ENCODE assay signal across 7 mouse cellular contexts in the genomic region with DNA sequence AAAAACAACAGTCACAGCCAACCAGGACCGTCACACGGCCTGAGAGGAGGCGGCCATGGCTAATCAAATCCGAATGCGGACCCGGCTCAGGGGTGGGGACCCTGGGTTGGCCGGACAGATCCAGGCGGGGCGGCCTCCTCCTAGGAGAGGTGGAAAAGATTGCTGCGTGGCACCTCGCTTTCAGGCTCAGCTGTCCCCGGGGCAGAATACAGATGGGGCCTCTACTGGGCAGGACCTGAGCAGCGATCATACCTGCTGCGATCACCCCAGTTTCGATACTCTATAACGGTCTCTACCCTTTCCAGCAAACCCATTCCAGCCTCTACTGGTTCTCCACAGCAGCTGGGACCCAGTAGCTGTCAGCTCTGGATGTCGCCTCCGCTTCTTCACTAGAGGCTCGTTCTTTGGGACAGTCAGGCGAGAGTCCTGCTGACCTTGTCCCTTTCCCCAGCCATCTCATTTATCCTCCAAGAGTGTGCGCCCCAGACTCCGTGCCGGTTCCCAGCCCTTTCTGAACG. TPM values are rescaled to one million over a fixed set of nuclear protein-coding genes. Genes with fewer than 3 reads are reported as not detected.
DNase-seq lines count a peak whose midpoint lies in the region; ATAC-seq and TF ChIP-seq lines count a peak whose summit lies in the region.

No protein-coding gene starts in this region.

- WGBS in intestine, embryonic 14.5 days, result 5% methylated on average over 24 of the region's 24 CpGs
- WGBS in lung, embryonic 14.5 days, result 2% methylated on average over 24 of the region's 24 CpGs
- 4% methylated on average over 24 of the region's 24 CpGs for WGBS in stomach, embryonic 14.5 days

- peaks cover 22% of the 10 kb centered on the region for H3K27me3 ChIP-seq in intestine, embryonic 14.5 days (replicated peaks; ENCODE audit: control insufficient read depth, insufficient read depth, low read length)
- peaks cover 13% of the 10 kb centered on the region; the same call in 1 of the 2 replicates for H3K27me3 ChIP-seq in lung, embryonic 14.5 days (ENCODE audit: insufficient read depth, low read length)
- H3K27me3 ChIP-seq in stomach, embryonic 14.5 days (ENCODE audit: control insufficient read depth, insufficient read depth, low read length), result no peaks in the 10 kb centered on the region

- H3K9me3 ChIP-seq in intestine, embryonic 14.5 days (ENCODE audit: control insufficient read depth, low read length), result no peaks in the 10 kb centered on the region
- no peaks in the 10 kb centered on the region for H3K9me3 ChIP-seq in lung, embryonic 14.5 days (ENCODE audit: low read depth, low read length)
- no peaks in the 10 kb centered on the region for H3K9me3 ChIP-seq in stomach, embryonic 14.5 days (ENCODE audit: control insufficient read depth, low read depth, low read length)

- peak; percentile 36 for DNase-seq in R1 (ENCODE audit: low read depth, low spot score)
- peak; percentile 14 for DNase-seq in brain, embryonic 14.5 days (ENCODE audit: low read depth)
- peak; percentile 46 for DNase-seq in gastrocnemius, postnatal 25 days
- DNase-seq in intestine, embryonic 14.5 days (ENCODE audit: low spot score), result peak; percentile 73
- peak; percentile 74 for DNase-seq in lung, embryonic 14.5 days
- DNase-seq in cerebellum, adult 11 months, result no peak

- TF ChIP-seq CTCF in brain, embryonic 14.5 days (IDR thresholded peaks at IDR 0.05; ENCODE audit: borderline replicate concordance, extremely low read depth, insufficient read depth, insufficient read length), result no peak
- TF ChIP-seq CTCF in lung, embryonic 14.5 days (IDR thresholded peaks at IDR 0.05; ENCODE audit: low read depth), result no peak

- H3K27ac ChIP-seq in intestine, embryonic 14.5 days (ENCODE audit: low read depth), result no peak overlapping the region
- H3K27ac ChIP-seq in lung, embryonic 14.5 days (ENCODE audit: low read depth), result no peak overlapping the region
- no peak overlapping the region for H3K27ac ChIP-seq in stomach, embryonic 14.5 days (ENCODE audit: low read length)

- peak overlapping the region; percentile 57 for H3K4me3 ChIP-seq in intestine, embryonic 14.5 days (ENCODE audit: low read depth, low read length)
- peak overlapping the region; percentile 56 for H3K4me3 ChIP-seq in lung, embryonic 14.5 days (ENCODE audit: low read depth, low read length)
- peak overlapping the region; percentile 55 for H3K4me3 ChIP-seq in stomach, embryonic 14.5 days (ENCODE audit: low read depth, low read length)

- no peak for TF ChIP-seq POLR2A in brain, embryonic 14.5 days (IDR thresholded peaks at IDR 0.05; ENCODE audit: borderline replicate concordance, extremely low read depth, insufficient read depth, insufficient read length, poor library complexity, severe bottlenecking)

- peaks cover 15% of the 10 kb centered on the region for H3K4me1 ChIP-seq in intestine, embryonic 14.5 days (replicated peaks; ENCODE audit: control insufficient read depth, insufficient read depth, low read length)
- H3K4me1 ChIP-seq in lung, embryonic 14.5 days (ENCODE audit: insufficient read depth), result no peaks in the 10 kb centered on the region
- H3K4me1 ChIP-seq in stomach, embryonic 14.5 days (ENCODE audit: control insufficient read depth, insufficient read depth, low read length), result peaks cover 9% of the 10 kb centered on the region

- ATAC-seq in intestine, embryonic 14.5 days (replicated peaks; ENCODE audit: low FRiP score, low TSS enrichment, low read depth), result 0 out of 2 replicates have a peak, but pooled peaks have one; percentile 2
- peak; percentile 30 for ATAC-seq in lung, embryonic 14.5 days (ENCODE audit: insufficient read depth)
- ATAC-seq in stomach, embryonic 14.5 days (ENCODE audit: insufficient number of reproducible peaks, insufficient read depth, low FRiP score, low read depth), result no peak; the same call in 1 of the 2 replicates

- no peaks in the 10 kb centered on the region for H3K36me3 ChIP-seq in intestine, embryonic 14.5 days (ENCODE audit: control insufficient read depth, insufficient read depth, low read length)
- no peaks in the 10 kb centered on the region for H3K36me3 ChIP-seq in lung, embryonic 14.5 days (ENCODE audit: insufficient read depth)
- no peaks in the 10 kb centered on the region for H3K36me3 ChIP-seq in stomach, embryonic 14.5 days (ENCODE audit: control insufficient read depth, insufficient read depth, low read length)

- H3K4me2 ChIP-seq in intestine, embryonic 14.5 days (ENCODE audit: low read length), result peak overlapping the region; percentile 78
- peak overlapping the region; percentile 87 for H3K4me2 ChIP-seq in lung, embryonic 14.5 days
- H3K4me2 ChIP-seq in stomach, embryonic 14.5 days (replicated peaks; ENCODE audit: low read depth, low read length), result peak overlapping the region; percentile 94

- peak overlapping the region; percentile 71 for H3K9ac ChIP-seq in intestine, embryonic 14.5 days (ENCODE audit: low read length)
- H3K9ac ChIP-seq in lung, embryonic 14.5 days, result peak overlapping the region; percentile 74
- H3K9ac ChIP-seq in stomach, embryonic 14.5 days (replicated peaks; ENCODE audit: low read depth, low read length), result peak overlapping the region; percentile 53; the same call in 1 of the 2 replicates

RNA-seq across cellular contexts. Expression of a gene that starts 1.8 kb away (rescaled TPM):
- 7.9 and 9.9 TPM in 2 replicates for polyA plus RNA-seq in brain, embryonic 14.5 days (2012; rRNA removed)
- total RNA-seq in gastrocnemius, postnatal 25 days (2021), result 1 to 10 TPM; 4.6 TPM
- 10.7 and 13.6 TPM in 2 replicates for polyA plus RNA-seq in intestine, embryonic 14.5 days (2014; fragmentation: Nextera tagmentation; extraction: Ambion mirVana)
- polyA plus RNA-seq in lung, embryonic 14.5 days (2014; fragmentation: Nextera tagmentation; extraction: Ambion mirVana), result 4.9 and 7.9 TPM in 2 replicates
- polyA plus RNA-seq in stomach, embryonic 14.5 days (2014; fragmentation: Nextera tagmentation; extraction: Ambion mirVana), result 11.8 and 12.5 TPM in 2 replicates
